Comparison of ENCODE assay signal across 8 mouse cellular contexts in the genomic region with DNA sequence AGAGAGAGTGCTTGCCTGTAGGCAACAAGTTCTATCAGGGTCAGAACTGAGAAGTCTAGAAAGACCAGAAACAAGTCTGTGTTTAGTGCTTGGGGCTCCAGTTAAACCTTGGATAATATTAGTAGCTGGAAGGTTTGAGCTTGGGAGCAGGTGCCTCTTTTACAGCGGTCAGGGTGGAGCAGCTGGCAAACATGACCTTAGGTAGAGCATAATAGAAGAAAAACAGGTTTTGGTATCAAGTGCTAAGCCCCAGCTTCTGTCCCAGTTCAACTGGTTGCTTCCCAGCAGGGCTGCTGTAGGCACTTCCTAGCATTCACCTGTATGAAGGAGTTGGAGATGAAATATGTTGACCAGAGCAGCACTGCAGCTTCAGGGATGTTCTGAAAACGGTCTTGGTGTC. TPM values are rescaled to one million over a fixed set of nuclear protein-coding genes. Genes with fewer than 3 reads are reported as not detected.
A peak's percentile ranks its signal among the peaks of the same experiment; 100 is the strongest.
DNase-seq lines count a peak whose midpoint lies in the region; ATAC-seq and TF ChIP-seq lines count a peak whose summit lies in the region.

No protein-coding gene starts in this region.

- no peak for TF ChIP-seq CTCF in gastrocnemius, adult 2 months (IDR thresholded peaks at IDR 0.05)
- TF ChIP-seq CTCF in small intestine, adult 2 months (IDR thresholded peaks at IDR 0.05; ENCODE audit: extremely low read depth, insufficient read length, insufficient replicate concordance, low read depth, low read length) = no peak

- intact Hi-C loops in gastrocnemius, adult 2 months (cut with DNase I) = no loop called here

- DNase-seq in gastrocnemius, adult 2 months = no peak
- DNase-seq in gastrocnemius, adult 18-20 months (ENCODE audit: low spot score) = no peak
- DNase-seq in midbrain, embryonic 10.5 days (ENCODE audit: low spot score) = no peak
- DNase-seq in midbrain, embryonic 11.5 days (ENCODE audit: low spot score, missing footprints) = no peak
- no peak for DNase-seq in layer of hippocampus, adult 8-10 months (ENCODE audit: low spot score in 2 of 2)
- no peak for DNase-seq in cerebellum, postnatal 10 days

- 0 out of 2 replicates have a peak, but pooled peaks cover 10% of the 10 kb centered on the region for H3K27me3 ChIP-seq in midbrain, embryonic 10.5 days (ENCODE audit: low read depth, poor library complexity, severe bottlenecking)
- no peaks in the 10 kb centered on the region for H3K27me3 ChIP-seq in midbrain, embryonic 11.5 days (ENCODE audit: control insufficient read depth, insufficient read depth, low read length)
- no peaks in the 10 kb centered on the region for H3K27me3 ChIP-seq in limb, embryonic 15.5 days
- H3K27me3 ChIP-seq in small intestine, adult 2 months (ENCODE audit: control insufficient read depth, insufficient read depth, low read length) = no peaks in the 10 kb centered on the region

- H3K9me3 ChIP-seq in midbrain, embryonic 10.5 days (replicated peaks) = no peaks in the 10 kb centered on the region
- H3K9me3 ChIP-seq in midbrain, embryonic 11.5 days (ENCODE audit: control insufficient read depth, low read length) = no peaks in the 10 kb centered on the region
- no peaks in the 10 kb centered on the region for H3K9me3 ChIP-seq in limb, embryonic 15.5 days

- ATAC-seq in midbrain, embryonic 11.5 days (ENCODE audit: low FRiP score) = no peak
- ATAC-seq in limb, embryonic 15.5 days (ENCODE audit: insufficient number of reproducible peaks, low FRiP score, low TSS enrichment, low read depth) = no peak

- H3K27ac ChIP-seq in gastrocnemius, adult 2 months = 0 out of 2 replicates have a peak overlapping the region, but pooled peaks have one; percentile 90
- 0 out of 2 replicates have a peak overlapping the region, but pooled peaks have one; percentile 89 for H3K27ac ChIP-seq in midbrain, embryonic 10.5 days (replicated peaks)
- no peak overlapping the region for H3K27ac ChIP-seq in midbrain, embryonic 11.5 days (ENCODE audit: low read depth, low read length)
- H3K27ac ChIP-seq in limb, embryonic 15.5 days = no peak overlapping the region; the same call in 1 of the 2 replicates
- H3K27ac ChIP-seq in small intestine, adult 2 months (ENCODE audit: insufficient read depth, low read depth, low read length) = peak overlapping the region; percentile 79

- 61% methylated on average over 2 of the region's 2 CpGs for WGBS in midbrain, embryonic 10.5 days
- 68% methylated on average over 2 of the region's 2 CpGs for WGBS in midbrain, embryonic 11.5 days
- 49% methylated on average over 2 of the region's 2 CpGs for WGBS in limb, embryonic 15.5 days
- 32% methylated on average over 2 of the region's 2 CpGs for WGBS in small intestine, adult 2 months

- peaks cover 22% of the 10 kb centered on the region for H3K4me1 ChIP-seq in midbrain, embryonic 10.5 days
- peaks cover 6% of the 10 kb centered on the region for H3K4me1 ChIP-seq in midbrain, embryonic 11.5 days (ENCODE audit: control insufficient read depth, insufficient read depth, low read length)
- H3K4me1 ChIP-seq in limb, embryonic 15.5 days = peaks cover 20% of the 10 kb centered on the region
- H3K4me1 ChIP-seq in small intestine, adult 2 months (ENCODE audit: control insufficient read depth, insufficient read depth, insufficient read length, low read length) = peaks cover 8% of the 10 kb centered on the region; the same call in 1 of the 2 replicates

- H3K4me2 ChIP-seq in midbrain, embryonic 11.5 days = no peak overlapping the region
- H3K4me2 ChIP-seq in limb, embryonic 15.5 days = peak overlapping the region; percentile 68

- H3K36me3 ChIP-seq in midbrain, embryonic 10.5 days = no peaks in the 10 kb centered on the region; the same call in 1 of the 2 replicates
- H3K36me3 ChIP-seq in midbrain, embryonic 11.5 days (ENCODE audit: control insufficient read depth, insufficient read depth, low read length) = no peaks in the 10 kb centered on the region
- peaks cover 9% of the 10 kb centered on the region for H3K36me3 ChIP-seq in limb, embryonic 15.5 days
- peaks cover 9% of the 10 kb centered on the region for H3K36me3 ChIP-seq in small intestine, adult 2 months (ENCODE audit: control insufficient read depth, insufficient read depth, low read length)

- H3K4me3 ChIP-seq in gastrocnemius, adult 2 months = no peak overlapping the region
- peak overlapping the region; percentile 72; the same call in 1 of the 2 replicates for H3K4me3 ChIP-seq in midbrain, embryonic 10.5 days
- no peak overlapping the region for H3K4me3 ChIP-seq in midbrain, embryonic 11.5 days (ENCODE audit: low read depth, low read length)
- peak overlapping the region; percentile 88; the same call in 1 of the 2 replicates for H3K4me3 ChIP-seq in limb, embryonic 15.5 days
- no peak overlapping the region for H3K4me3 ChIP-seq in small intestine, adult 2 months (ENCODE audit: low read depth, low read length)

- H3K9ac ChIP-seq in midbrain, embryonic 11.5 days (ENCODE audit: low read length) = no peak overlapping the region
- H3K9ac ChIP-seq in limb, embryonic 15.5 days = no peak overlapping the region; the same call in 1 of the 2 replicates

- TF ChIP-seq POLR2A in small intestine, adult 2 months (IDR thresholded peaks at IDR 0.05; ENCODE audit: low read depth, low read length) = no peak

RNA-seq across cellular contexts. Expression of a gene that starts 0.8 kb away (rescaled TPM):
- 1 to 10 TPM; 6.0 to 6.7 TPM for total RNA-seq in gastrocnemius, adult 2 months (2021)
- 1 to 10 TPM; 5.4 to 6.0 TPM for total RNA-seq in gastrocnemius, adult 18-20 months (2021)
- polyA plus RNA-seq in midbrain, embryonic 10.5 days (2016; fragmentation: Nextera tagmentation; extraction: Ambion mirVana) = 29.2 and 32.8 TPM in 2 replicates
- polyA plus RNA-seq in midbrain, embryonic 11.5 days (2014; fragmentation: Nextera tagmentation; extraction: Ambion mirVana) = 36.1 and 37.9 TPM in 2 replicates
- 60.8 and 61.4 TPM in 2 replicates for polyA plus RNA-seq in limb, embryonic 15.5 days (2015; fragmentation: Nextera tagmentation; extraction: Ambion mirVana)
- polyA plus RNA-seq in small intestine, adult 2 months (2012; rRNA removed) = 39.6 and 88.2 TPM in 2 replicates
- total RNA-seq in layer of hippocampus, adult 8-10 months (2022) = 10 to 100 TPM; 16.1 to 23.7 (median 20.0) TPM

Comparison
In these comparisons a context has a peak if more than half of its experiments do, and no peak if none do; other contexts are left out.
1. H3K27ac ChIP-seq: peak in gastrocnemius, adult 2 months (single experiment), midbrain, embryonic 10.5 days (single experiment) and small intestine, adult 2 months (single experiment); none in midbrain, embryonic 11.5 days (single experiment) and limb, embryonic 15.5 days (single experiment).
2. H3K4me3 ChIP-seq: peak in midbrain, embryonic 10.5 days (single experiment) and limb, embryonic 15.5 days (single experiment); none in gastrocnemius, adult 2 months (single experiment), midbrain, embryonic 11.5 days (single experiment) and small intestine, adult 2 months (single experiment).